Mouse (Mus musculus) adrenal gland, adult 2 months (tissue): ENCODE results near the gene 1700025G04Rik. TPM values are rescaled to one million over a fixed set of nuclear protein-coding genes. Genes with fewer than 3 reads are reported as not detected.

Experiments used
- DNase-seq: peaks from one replicate; pipeline ENCODE4 v3.0.0; 2021
- polyA plus RNA-seq: library from polyadenylated mRNA; depleted of rRNA; stranded (reverse); fragments of >200 nt; gene quantifications from 2 replicates; pipeline ENCODE4 v1.2.3, GENCODE M21; 2012
- total RNA-seq, 2 experiments: library from RNA; stranded (reverse); gene quantifications; 2 replicates each; pipeline ENCODE4 v1.2.3; 2021

The 1700025G04Rik gene
- total and polyA plus RNA-seq, 3 experiments = 3.0 to 66.1 (median 53.7) TPM

DNA sequence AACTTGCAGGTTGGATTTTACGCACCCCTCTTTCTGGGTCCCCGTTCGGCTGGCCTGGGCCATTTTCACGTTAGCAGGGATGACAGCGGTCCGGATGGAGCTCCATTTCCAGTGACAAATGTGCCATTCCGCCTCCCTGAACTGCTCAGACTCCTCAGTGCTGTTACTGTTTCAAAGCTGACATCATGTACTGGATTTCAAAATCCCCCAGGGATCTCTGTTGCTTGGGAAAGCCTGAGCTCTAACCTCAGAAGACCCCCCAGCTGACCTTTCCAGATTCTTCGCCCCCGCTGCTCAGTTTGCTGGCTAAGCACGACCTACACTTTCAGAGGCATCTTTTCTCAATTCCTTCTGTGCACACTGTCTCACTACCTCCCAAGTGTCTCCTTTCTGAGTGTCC lies 128.7 kb downstream of the 1700025G04Rik start:
- DNase-seq = no peak

DNA sequence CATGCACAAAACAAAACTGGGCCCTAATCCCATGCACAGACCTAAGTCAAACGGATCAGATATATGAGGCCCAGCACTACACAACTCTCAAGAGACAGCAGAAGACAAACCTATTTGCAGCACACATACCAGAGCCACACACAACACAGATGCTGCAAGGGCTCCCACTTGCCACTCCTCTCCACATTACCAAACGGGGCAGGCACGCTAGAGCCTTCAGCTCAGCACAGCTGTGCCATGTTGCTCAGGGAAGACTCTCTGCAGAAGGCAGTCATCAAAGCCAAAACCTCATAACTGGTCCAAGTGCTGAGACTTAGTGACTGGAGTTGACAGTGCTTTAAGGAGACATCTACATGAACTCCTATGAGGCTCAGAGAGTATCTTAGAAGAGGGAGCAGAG lies 130.9 kb downstream of the 1700025G04Rik start:
- DNase-seq = no peak

DNA sequence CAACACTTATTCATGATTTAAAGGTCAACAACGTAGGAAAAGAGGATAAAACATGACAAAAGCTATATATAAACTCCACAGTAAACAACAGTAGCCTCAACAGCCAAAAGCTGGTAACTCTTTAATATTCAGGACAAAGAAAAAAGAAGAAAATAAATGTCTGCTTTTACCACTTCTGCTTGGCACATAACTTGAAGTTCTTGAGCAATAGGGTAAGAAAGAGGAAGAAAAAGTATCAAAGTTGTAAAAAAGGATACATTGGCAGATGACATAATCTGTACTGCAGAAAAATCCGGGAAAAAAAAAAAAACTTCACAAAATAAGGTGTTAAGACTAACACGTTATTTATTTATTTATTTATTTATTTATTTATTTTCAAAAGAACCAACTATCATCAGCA lies 131.5 kb downstream of the 1700025G04Rik start:
- DNase-seq = no peak

DNA sequence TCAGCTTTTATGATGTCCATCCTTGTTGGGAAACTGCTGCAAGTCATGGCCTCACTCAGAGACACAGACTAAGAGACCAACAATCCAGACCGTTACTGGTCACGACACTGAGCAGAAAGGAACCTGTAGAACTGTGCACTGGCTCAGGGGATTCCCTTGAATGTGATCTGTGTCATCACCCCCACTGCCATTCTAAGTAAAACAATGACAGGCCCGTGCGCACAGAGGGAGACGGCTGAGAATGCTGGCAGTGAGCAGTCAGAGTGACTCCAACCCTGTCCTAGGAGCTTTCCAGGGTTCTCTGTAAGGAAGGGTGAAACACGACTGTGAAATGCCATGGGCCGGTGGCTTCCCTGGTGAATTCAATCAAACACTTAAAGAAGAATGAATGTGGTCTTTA lies 132.3 kb downstream of the 1700025G04Rik start:
- no peak for DNase-seq

DNA sequence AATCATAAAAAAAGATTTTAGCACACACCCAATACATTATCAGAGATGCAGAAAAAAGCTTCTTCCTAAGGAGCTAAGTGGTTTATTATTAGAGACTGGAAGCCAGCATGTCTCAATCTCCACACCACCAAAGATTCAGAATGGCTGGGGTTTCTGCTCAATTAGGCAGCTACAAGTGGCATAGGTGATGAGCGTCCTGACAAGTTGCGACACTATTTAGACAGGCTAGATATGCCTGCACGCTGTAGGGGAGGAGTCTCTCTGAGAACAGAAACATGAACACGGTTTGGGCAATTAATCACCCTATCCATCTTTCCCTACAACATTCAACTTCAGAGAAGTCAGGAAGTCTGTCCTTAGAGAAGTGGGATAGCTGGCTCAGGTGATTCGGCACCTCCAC lies 134.1 kb downstream of the 1700025G04Rik start:
- no peak for DNase-seq

DNA sequence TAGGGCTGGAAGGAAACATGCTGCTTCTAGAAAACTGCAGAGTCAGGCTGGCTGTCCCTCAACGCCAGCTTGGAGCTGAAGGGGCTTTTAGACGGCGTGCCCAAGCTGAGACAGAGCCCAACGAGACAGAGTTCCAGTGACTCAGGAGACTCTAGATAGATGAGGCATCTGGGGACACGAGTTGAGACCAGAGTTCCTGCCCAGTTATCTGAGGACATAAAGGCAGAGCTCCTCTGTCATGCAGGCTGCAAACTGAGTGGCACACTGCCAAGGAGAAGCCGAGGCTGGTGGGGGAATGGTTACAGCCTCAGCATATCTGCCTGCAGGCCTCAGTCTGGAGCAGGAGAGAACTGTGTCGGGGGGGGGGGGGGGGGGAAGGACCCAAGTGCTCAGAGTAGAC lies 136.4 kb downstream of the 1700025G04Rik start:
- peak; percentile 87 for DNase-seq

DNA sequence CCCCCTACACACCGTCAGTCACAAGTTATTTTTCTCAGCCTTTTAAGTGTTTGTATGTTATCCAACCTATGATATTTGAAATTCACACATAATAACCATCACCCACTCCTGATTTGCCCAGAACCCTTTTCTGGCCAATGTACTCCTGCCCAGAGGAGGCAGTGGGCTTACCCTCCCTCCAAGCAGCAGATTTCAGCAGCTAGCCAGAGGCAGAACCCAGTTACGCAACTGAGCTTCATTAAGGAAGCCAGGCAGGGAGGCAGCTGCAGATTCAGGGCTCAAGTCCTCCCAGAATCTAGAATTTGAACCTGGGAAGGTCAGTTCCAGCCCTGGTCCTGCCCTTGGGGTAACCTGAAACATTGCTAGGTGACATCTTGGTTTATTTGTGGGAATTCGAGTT lies 141.9 kb downstream of the 1700025G04Rik start:
- no peak for DNase-seq

DNA sequence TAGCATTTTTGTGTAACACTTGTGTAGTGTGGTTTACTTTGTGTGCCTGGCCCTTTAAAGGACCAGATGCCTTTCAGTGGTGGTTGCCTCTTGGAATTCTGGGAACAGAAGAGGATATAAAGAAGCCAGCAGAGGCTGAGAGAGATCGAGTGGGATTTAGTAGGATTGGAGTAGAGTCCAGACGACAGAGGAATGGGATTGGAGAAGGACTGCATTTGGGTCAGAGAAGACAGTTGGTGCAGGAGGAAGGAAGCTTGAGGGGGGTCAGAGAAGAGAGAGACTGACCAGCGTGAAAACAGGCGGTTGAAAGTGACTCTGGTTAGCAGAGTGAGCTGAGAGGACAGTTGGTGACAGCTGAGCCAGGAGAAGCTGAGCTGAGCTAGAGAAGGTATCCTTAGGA lies 142.4 kb downstream of the 1700025G04Rik start:
- DNase-seq = no peak

DNA sequence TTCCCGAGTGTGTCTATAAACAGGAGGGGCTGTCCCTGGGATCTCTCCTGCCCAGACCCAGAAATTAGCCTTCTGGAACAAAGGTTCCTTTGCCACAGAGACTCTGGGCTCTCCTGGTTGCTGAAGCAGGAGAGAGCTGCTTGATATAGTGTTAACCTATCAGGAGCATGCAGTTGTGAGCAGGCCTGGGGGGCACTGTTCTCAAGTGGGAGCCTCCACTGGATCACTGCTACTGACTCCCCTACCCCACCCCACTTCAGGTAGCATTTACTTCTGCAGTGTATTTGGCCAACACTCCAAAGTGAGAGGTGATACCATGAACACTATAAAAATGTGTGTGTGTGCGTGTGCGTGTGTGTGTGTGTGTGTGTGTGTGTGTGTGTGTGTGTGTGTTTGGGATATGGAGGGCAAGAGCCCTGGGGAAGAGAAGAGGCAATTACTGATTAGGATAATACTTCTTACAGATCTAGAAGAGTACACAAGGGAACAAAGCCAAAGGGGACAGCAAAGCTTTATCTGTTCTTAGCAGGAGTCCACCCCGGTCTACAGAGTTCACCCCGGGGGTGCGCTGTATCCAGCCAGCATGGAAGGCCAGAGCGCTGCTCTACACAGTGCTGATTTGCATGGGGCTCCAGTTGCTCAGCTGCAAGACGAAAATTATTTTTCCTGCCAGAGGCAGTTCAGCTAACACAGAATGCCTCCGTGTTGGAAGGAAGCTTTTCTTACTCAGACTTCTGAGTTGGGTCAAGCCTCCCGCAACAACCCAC lies 145.3 kb downstream of the 1700025G04Rik start:
- DNase-seq = no peak

DNA sequence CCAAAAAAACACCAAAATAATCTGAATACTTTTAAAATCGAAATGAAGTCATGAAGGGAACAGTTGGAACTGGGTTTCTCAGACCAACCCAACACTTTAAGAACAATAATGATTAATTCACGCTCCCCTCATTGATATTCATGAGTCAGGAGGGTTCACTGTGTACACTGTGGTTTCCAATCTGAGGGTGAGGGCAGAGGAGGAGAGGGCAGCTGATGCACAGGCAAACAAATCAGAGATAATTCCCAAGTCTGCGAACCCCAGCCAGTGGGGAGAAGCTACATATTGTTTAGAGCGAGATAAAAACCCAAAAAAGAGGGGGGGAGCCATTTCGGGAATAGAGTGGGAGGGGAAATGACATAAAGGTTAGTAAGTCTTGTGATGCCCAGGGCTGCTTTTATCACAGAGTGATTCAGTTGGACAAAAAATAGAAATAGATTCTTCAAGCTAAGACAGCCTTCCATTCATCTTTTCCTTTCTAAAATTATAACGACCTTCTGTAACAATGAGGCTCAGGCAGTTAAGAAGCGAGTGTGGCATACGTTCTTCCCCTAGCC lies 146.2 kb downstream of the 1700025G04Rik start:
- DNase-seq = peak; percentile 40

DNA sequence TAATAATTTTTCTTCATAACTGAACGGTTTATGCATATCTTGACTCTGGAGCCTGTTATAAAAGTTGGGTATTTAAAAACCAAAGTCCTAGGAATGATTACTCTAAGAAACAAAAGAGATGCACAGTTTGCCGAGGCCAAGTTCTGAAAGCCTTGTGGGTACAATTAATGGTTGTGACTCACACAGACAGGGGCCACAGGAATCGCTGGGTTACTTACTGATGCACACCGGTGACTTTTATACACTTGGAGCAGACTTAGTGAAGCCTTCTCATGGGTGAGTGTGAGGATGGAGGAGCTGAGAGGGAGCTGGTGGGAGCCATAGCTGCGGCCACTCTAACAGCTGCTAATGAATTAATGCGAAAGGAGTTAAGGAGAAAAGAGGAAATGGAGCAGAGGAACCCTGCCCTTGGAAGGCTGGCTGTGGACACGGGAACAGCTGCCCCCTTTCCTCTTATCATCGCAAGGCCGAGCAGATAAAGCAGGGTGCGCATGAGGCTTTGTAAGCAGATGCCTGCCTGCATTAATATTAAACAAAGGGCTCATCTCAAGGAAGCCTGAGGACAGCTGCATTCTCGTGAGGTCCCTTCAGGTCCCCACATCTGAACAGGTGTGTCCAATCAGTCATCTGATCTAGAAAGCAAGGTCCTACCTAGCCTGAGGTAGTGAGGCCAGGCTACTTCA lies 146.8 kb downstream of the 1700025G04Rik start:
- DNase-seq = peak; percentile 60

DNA sequence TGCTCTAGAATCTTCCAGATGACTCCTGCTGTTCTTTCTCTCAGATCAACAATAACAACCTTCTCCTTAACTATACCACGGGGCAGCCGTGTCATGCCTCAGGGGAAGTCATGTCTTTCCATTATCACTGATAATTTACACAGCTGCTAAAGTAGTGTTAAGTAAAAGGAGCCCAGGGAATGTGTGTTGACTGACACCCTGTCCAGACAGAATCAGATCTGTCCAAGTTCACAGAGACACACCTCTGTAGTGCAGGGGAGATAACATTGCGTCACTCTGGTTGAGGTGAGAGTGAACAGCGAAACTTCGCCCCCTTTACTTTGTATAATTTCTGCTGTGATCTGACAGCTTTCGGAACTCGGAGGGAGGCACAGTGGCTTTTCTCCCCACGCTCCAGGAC lies 149.9 kb downstream of the 1700025G04Rik start:
- no peak for DNase-seq

DNA sequence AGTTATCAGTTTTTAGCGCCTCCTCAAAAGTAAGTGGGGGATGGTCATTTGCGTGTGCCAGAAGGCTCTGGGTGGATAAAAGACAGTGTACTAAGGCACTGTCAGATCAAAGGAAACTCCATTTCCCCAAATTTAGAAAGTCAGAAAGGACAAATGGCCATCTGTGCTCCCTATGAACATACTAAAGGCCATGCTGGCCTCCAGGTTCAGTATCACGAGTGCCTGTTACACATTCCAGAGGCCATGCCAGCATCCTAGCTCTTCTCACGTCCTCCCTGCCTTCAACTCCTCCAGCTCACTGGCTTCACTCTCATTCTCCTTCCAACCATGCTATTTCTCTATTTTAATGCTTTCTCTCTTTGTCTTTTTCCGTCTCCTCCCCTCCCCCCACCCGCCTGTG lies 150.4 kb downstream of the 1700025G04Rik start:
- no peak for DNase-seq

DNA sequence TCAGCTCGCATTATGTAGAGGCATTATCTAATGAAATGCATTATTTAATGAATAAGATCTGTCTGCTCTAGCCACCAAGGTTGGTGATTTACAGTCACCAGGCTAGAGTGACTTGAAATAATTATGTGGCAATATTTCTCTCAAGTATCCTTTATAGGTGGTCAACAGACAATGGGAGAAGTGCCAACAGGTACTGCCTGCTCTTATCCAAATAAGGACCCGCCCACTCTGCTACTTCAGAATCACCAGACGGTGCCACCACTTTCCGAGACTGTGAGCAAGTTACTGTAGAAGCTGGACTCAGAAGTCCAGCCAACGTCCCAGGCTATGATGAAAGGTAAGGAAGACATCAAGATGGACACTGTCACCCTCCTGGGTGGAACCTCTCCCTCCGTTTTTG lies 156.3 kb downstream of the 1700025G04Rik start:
- DNase-seq = no peak

DNA sequence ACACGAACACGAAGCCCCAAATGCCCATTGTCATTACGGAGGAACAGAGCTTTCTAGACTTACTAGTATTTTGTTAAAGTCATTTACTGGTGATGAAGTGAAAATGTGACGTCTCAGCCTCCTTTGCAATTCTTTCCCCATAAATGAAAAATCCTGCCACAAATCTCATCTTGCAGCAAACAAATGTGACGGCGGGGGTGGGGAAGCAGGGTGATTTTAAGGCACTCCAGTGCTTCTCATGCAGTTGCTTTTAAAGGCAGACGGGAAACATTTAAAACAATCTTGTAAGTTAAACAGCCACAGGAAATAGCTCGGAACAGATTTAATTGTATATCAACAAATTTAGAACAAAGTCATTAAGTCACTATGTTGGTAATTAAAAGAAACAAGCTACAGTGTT lies 163.1 kb downstream of the 1700025G04Rik start:
- no peak for DNase-seq

DNA sequence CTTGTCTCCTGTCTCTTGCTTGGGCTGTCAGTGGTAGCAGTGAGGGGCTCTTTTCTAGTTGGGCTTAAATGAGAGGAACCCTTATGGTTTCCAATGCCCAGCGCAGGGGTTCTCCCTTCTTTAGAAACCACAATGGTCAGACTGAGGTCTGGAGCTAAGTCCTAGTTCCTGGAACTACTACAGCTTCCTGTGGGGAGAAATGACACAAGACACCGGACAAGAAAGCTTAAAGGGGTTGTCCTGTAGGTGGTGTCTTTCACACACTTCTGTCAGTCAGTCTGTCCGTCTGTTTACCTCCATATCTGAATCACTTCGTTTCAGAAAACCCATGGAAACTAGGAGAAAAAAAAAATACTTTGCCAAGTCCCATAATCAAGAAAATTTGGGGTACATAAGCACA lies 163.8 kb downstream of the 1700025G04Rik start:
- no peak for DNase-seq

DNA sequence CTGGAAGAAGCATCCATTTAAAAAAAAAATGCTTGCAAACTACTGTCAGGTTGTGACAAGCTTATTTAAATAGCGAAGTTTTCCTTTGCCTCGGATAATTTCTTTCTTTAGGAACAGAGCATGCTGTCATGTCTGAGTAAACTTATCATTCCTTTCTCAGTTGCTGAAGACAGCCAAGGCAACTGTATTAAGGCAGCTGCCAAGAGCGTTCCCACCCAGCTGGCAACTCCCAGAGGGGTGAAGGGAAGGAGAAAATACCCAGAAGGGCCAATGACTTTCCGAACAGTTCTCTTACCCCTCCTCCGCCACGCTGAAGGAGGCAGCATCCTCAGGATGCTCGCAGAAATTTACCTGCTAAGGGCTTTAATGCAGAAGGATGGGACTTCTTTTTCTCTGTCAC lies 164.2 kb downstream of the 1700025G04Rik start:
- DNase-seq = no peak

DNA sequence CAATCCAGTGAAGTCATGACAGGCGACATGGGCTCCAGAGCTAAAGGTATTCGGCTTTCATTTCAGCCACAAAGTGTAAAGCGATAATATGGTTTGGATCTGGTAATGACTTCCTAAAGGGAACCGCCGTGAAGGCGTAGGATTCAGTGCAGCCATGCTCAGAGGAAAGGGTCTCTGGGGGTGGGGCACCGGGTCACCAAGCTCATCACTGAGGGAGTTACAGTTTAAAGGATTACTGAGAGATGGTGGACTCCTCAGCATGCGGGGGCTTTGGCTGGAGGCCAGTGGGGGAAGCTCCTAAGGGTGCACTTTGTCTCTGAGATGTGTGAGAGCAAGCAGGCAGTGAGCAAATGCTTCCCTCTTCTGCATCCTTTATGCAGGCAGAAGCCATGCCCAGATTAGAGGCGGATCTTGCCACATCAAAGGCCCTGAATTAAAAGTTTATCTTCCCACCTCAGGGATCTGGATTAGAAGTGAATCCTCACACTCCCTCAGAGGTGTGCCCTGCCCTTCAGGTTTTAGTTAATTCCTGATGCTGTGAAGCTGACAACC lies 171.0 kb downstream of the 1700025G04Rik start:
- DNase-seq = no peak

DNA sequence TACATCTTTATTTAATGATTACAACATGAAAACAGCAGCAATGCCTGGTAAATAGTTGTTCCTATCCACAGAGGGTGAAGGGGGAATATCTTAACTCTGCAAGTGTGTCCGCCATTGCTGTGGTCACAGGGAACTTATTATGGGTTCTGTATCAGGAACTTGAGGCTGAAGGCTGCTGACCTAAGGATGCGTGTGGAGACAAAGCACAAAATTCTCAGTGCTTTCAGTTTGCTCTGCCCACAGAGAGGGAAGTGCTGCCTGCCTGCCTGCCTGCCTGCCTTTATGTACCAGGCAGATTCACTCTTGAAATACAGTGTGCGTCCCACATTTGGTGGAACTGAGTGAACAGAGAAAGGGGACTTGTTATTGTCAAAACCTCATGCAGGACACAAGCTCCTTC lies 172.2 kb downstream of the 1700025G04Rik start:
- no peak for DNase-seq

DNA sequence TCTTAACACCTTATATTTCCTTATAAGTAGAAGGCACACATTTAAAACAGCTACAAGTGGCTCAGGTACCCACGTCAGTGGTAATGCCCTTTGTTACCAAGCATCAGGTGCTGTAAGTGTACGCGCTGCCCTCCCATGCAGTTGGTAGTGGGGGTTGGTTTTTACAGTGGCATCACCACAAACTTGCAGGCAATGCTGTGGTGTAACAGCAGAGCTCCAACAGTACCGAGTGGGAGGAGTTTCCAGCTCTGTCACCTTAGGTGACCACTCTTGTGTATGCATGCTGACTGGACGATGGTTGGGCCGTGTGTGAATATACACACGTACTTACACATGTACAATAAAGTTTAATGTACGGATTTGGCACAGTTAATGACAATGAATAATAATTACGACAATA lies 175.4 kb downstream of the 1700025G04Rik start:
- no peak for DNase-seq

DNA sequence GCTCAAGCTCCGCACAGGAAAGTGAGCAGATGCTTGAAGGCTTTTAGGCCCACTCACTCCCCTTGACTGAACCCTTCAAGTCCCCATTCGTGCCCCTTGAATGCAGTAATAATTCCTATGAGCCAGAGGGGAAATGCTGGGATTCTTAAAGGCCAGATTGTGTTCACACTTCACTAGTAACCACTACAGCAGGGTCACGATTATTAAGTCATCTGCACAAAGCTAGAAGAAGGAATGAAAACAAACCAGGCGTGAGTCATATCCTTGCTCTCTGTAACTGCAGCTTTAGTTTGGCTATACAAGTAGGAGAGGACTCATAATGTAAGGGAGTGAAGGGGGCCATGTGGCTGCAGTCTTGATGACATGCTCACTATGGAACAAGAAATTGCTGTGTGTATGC lies 182.9 kb downstream of the 1700025G04Rik start:
- DNase-seq = no peak

DNA sequence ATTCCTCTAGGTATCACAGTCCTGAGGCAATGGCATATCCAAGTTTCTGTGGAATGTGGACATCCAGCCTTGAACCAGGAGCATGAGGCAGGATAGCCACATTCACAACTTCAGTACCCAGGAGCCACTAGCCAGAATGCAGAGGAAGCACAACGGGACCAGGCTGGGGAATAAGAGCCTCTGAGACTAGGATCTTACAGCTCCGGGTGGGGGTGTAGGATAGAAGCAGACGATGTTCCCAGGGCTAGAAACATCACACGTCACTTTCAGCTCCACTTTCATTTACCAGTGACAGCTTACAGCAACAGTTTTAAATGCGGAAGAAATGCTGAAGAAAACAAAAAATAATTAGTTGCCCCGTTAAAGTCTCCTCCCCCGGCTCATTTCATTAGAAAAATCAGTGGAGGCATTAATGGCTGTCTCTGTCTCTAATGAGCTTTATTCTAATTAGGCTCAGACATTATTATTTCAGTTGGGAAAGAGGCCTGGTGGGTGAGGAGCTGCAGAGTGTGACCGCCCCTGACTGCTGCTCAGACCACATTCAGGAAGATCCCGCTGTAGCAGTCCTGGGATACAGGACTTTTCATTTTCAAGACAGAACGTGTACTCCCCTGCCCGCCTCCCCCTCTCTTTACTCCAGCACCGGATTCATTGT lies 189.1 kb downstream of the 1700025G04Rik start:
- DNase-seq = no peak

DNA sequence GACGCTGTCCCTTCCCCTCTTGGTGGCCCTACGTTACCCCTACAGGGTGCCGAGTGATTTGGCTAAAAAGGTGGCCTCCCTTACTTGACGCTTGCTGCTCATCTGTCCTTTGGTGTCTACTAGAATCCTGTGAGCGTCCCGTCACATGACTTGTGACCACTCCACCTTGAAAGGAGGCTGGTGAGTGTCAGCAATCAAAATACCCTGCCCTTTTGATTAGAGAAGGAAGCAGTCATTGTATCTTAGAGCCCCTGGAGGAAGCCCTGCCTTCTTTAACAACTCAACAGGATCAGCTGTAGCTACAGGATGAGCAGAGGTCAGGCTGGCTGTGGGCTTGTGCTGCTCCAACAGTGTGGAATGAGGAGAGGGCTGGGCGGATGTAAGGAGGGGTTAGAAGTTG lies 190.0 kb downstream of the 1700025G04Rik start:
- DNase-seq = no peak
